Mouse (Mus musculus) bone marrow macrophage, adult 2 months (primary cell): ENCODE data around the gene Ube2h.

ENCODE experiments used
- CTCF ChIP-seq: IDR thresholded peaks from 2 replicates; pipeline ENCODE4 v1.5.1; 2012; ENCODE audit warnings: low read depth, mild to moderate bottlenecking, low read length, moderate library complexity
- POLR2A ChIP-seq: IDR thresholded peaks from 2 replicates; pipeline ENCODE4 v1.6.1; 2012; ENCODE audit warnings: mild to moderate bottlenecking, low read depth, low read length, borderline replicate concordance

- no peak for TF ChIP-seq CTCF
- TF ChIP-seq POLR2A: no peak
Measured at GRCm38 (mm10) chr6:30204383-30205179, 99.8 kb downstream of the Ube2h start.
